Mouse (Mus musculus): ENCODE results near the gene Clta. TPM values are rescaled to one million over a fixed set of nuclear protein-coding genes. Genes with fewer than 3 reads are reported as not detected.
A peak's percentile ranks its signal among the peaks of the same experiment; 100 is the strongest.

Gene Clta
- polyA plus RNA-seq, 1 experiment from 2014 or later = 169 TPM

DNA sequence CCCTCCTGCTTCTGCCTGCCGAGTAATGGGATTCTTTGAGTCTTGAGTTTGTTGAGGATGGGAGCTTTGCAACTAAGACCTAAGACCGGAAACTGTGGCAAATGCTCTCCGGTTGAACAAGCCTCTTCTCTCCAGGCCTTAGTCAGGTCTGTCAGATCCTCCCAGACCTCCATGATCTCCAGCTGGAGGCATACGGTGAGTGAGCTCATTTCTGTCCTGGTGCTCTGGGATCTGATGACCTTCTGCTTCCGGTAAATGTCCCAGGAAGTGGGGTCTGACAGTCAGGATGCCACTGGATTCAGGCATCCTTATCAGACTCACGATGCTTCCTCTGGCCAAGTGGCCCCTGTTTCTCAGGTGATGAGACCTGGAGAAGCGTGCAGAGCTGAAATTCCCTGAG lies 23.0 kb upstream of the Clta start:
- no peak for ATAC-seq
- Histone ChIP-seq H3K9ac (no peak overlapping the region), H3K27me3 (replicated peaks) (peaks cover 11% of the 10 kb centered on the region; the same call in 1 of the 2 replicates), H3K27ac (no peak overlapping the region), H3K36me3 (peaks cover 22% of the 10 kb centered on the region), H3K9me3 (replicated peaks) (no peaks in the 10 kb centered on the region), H3K4me2 (no peak overlapping the region), H3K4me3 (no peak overlapping the region), H3K4me1 (peaks cover 28% of the 10 kb centered on the region)
- 55% methylated on average over 7 of the region's 7 CpGs for WGBS (ENCODE audit: insufficient replicate concordance)

GRCm38 (mm10) chr4:43982053-43982732 lies 22.1 kb upstream of the Clta start:
- Histone ChIP-seq H3K9me3 (replicated peaks) (no peaks in the 10 kb centered on the region), H3K27me3 (replicated peaks) (peaks cover 13% of the 10 kb centered on the region; the same call in 1 of the 2 replicates), H3K4me2 (peak overlapping the region; percentile 73), H3K4me3 (peak overlapping the region; percentile 48), H3K36me3 (peaks cover 18% of the 10 kb centered on the region), H3K9ac (peak overlapping the region; percentile 69), H3K27ac (peak overlapping the region; percentile 59), H3K4me1 (peaks cover 27% of the 10 kb centered on the region)
- ATAC-seq = peak; percentile 90
- 3% methylated on average over 24 of the region's 24 CpGs for WGBS (ENCODE audit: insufficient replicate concordance)

DNA sequence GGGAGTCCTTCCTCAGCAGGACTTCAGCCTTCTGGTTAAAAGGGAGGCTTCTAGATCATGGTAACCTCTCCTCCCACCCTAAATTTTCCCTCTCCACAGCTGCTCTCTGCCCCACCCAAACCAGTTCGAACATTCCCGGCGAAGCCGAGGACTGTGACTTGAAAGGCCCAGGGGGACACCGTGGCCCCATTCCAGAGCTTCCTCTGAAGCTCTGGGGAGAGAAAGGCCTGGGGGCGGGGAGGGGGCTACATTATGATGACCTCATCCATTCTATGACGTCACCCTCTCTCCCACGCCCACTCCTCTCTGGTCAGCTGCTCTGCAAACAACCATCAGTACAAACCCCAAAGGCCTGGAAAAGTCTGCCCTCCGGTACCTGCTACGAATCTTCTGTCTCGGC lies 21.1 kb upstream of the Clta start, which contains the start of gene Ccin:
Ccin (plus strand) TSS at position 303 of the 400 bp plus-strand sequence.
- Histone ChIP-seq H3K27me3 (replicated peaks) (peaks cover 13% of the 10 kb centered on the region; the same call in 1 of the 2 replicates), H3K36me3 (peaks cover 8% of the 10 kb centered on the region; the same call in 1 of the 2 replicates), H3K9me3 (replicated peaks) (no peaks in the 10 kb centered on the region), H3K4me3 (peak within 1 kb of the TSS; percentile 48), H3K4me1 (peaks cover 24% of the 10 kb centered on the region), H3K27ac (peak within 1 kb of the TSS; percentile 59), H3K9ac (peak within 1 kb of the TSS; percentile 69), H3K4me2 (peak within 1 kb of the TSS; percentile 73)
- ATAC-seq = no peak
- 77% methylated on average over 11 of the region's 11 CpGs for WGBS (ENCODE audit: insufficient replicate concordance)

DNA sequence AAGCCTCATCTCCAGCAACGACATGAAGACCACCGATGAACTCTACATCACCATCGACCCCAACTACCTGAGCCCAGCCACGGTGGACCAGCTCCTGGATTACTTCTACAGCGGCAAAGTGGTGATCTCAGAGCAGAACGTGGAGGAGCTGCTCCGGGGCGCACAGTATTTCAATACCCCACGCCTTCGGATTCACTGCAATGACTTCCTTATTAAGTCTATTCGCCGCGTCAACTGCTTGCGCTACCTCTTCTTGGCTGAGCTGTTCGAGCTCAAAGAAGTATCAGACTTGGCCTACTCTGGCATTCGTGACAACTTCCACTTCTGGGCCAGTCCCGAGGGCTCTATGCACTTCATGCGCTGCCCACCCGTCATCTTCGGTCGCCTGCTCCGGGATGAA lies 20.5 kb upstream of the Clta start:
- Histone ChIP-seq H3K4me2 (no peak overlapping the region), H3K27me3 (replicated peaks) (peaks cover 13% of the 10 kb centered on the region; the same call in 1 of the 2 replicates)
- ATAC-seq = no peak

DNA sequence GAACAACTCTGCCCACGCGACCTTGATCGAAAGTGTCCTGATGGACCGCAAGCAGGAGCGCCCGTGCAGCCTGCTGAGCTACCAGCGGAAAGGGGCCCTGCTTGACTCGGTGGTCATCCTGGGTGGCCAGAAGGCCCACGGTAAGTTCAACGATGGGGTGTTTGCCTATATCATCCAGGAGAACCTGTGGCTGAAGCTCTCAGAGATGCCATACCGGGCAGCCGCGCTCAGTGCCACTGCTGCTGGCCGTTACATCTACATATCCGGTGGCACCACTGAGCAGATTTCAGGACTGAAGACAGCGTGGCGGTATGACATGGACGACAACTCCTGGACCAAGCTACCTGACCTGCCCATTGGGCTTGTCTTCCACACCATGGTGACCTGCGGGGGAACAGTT lies 19.9 kb upstream of the Clta start:
- no peaks in the 10 kb centered on the region for H3K9me3 ChIP-seq (replicated peaks)
- H3K27ac ChIP-seq = no peak overlapping the region
- H3K36me3 ChIP-seq = peaks cover 5% of the 10 kb centered on the region; the same call in 1 of the 2 replicates
- H3K27me3 ChIP-seq (replicated peaks) = peaks cover 13% of the 10 kb centered on the region; the same call in 1 of the 2 replicates
- H3K4me1 ChIP-seq = peaks cover 16% of the 10 kb centered on the region
- H3K4me2 ChIP-seq = no peak overlapping the region
- WGBS (ENCODE audit: insufficient replicate concordance) = 83% methylated on average over 19 of the region's 19 CpGs
- no peak for ATAC-seq
- H3K4me3 ChIP-seq = no peak overlapping the region
- no peak overlapping the region for H3K9ac ChIP-seq

More for the DNA sequence above, 20.5 kb upstream of the Clta start:
- Histone ChIP-seq H3K9ac (no peak overlapping the region), H3K9me3 (replicated peaks) (no peaks in the 10 kb centered on the region), H3K4me3 (no peak overlapping the region), H3K36me3 (peaks cover 5% of the 10 kb centered on the region; the same call in 1 of the 2 replicates), H3K4me1 (peaks cover 20% of the 10 kb centered on the region), H3K27ac (no peak overlapping the region)
- WGBS (ENCODE audit: insufficient replicate concordance) = 88% methylated on average over 22 of the region's 22 CpGs

DNA sequence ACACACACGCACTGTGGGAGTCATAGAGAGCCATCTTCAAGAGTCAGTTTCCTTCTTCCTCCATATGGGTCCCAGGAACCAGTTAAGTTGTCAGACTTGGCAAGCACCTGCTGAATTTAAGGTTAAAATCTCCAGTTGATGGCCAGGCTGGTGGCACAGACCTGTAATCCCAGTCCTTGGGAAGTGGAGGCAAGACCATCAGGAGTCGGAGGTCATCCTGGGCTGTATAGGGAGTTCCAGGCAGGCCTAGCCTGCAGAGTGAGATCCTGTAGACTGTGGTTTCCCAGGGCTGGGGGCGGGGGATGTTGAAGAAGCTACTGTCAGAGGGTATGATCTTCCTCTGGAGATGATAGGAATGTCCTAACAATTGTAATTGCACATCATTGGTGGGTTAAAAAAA lies 15.3 kb upstream of the Clta start:
- H3K4me1 ChIP-seq = no peaks in the 10 kb centered on the region
- H3K36me3 ChIP-seq = no peaks in the 10 kb centered on the region
- no peak overlapping the region for H3K4me3 ChIP-seq
- no peaks in the 10 kb centered on the region for H3K9me3 ChIP-seq (replicated peaks)
- H3K9ac ChIP-seq = no peak overlapping the region
- H3K27ac ChIP-seq = no peak overlapping the region
- WGBS (ENCODE audit: insufficient replicate concordance) = 72% methylated on average over 3 of the region's 3 CpGs
- no peak overlapping the region for H3K4me2 ChIP-seq
- H3K27me3 ChIP-seq (replicated peaks) = peaks cover 8% of the 10 kb centered on the region; the same call in 1 of the 2 replicates
- ATAC-seq = no peak

DNA sequence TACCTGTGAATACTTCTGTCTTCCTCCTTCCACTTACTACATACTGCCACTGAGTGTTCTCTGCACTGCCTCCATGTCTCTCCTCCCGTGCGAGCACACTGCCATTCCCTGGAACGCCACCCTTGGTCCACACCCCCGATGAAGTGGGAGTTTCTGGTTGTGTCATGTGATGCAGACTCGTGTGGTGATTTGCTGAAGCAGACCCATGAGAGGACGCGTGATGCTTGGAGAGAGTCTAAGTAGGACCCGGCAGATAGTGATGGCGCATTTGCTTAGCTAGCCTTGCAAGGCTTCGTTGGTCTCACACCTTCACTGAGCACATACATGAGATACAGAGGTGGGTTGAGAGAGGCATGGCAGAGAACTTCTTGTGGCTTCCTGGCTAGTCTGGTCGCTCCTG lies 11.2 kb upstream of the Clta start:
- no peak overlapping the region for H3K27ac ChIP-seq
- WGBS (ENCODE audit: insufficient replicate concordance) = 86% methylated on average over 11 of the region's 11 CpGs
- ATAC-seq = no peak

DNA sequence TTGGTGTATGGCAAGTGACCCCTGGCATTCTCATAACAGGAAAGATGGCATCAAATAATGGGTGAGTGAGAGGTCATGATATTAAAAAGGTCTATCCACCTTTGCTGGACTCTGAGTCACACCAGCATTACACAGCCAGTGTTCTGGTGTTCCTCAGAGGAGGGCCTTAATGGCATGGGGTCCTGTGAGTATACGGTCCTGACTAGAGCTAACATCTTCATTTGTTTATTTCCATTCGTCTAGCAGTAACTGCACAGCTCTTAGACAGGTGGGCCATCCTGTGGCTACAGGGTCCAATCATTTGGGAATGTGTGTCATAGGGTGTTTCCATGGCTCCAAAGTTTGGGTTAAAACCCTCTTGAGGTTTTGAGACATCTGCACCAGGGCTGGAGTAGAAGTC lies 9.9 kb upstream of the Clta start:
- Histone ChIP-seq H3K9me3 (replicated peaks) (no peaks in the 10 kb centered on the region), H3K27me3 (replicated peaks) (no peaks in the 10 kb centered on the region), H3K4me2 (no peak overlapping the region), H3K27ac (no peak overlapping the region), H3K9ac (no peak overlapping the region), H3K4me1 (no peaks in the 10 kb centered on the region), H3K36me3 (no peaks in the 10 kb centered on the region), H3K4me3 (no peak overlapping the region)
- WGBS (ENCODE audit: insufficient replicate concordance) = 71% methylated on average over 2 of the region's 2 CpGs
- no peak for ATAC-seq

More for the DNA sequence above, 11.2 kb upstream of the Clta start:
- no peaks in the 10 kb centered on the region for H3K4me1 ChIP-seq
- no peak overlapping the region for H3K4me2 ChIP-seq
- H3K9me3 ChIP-seq (replicated peaks) = no peaks in the 10 kb centered on the region
- no peaks in the 10 kb centered on the region for H3K27me3 ChIP-seq (replicated peaks)
- no peak overlapping the region for H3K4me3 ChIP-seq
- H3K36me3 ChIP-seq = no peaks in the 10 kb centered on the region
- no peak overlapping the region for H3K9ac ChIP-seq

- Histone ChIP-seq H3K27me3 (replicated peaks) (no peaks in the 10 kb centered on the region), H3K4me2 (peak overlapping the region; percentile 77), H3K9ac (peak overlapping the region; percentile 62), H3K36me3 (peaks cover 20% of the 10 kb centered on the region), H3K9me3 (replicated peaks) (no peaks in the 10 kb centered on the region), H3K27ac (peak overlapping the region; percentile 95), H3K4me3 (peak overlapping the region; percentile 52), H3K4me1 (peaks cover 34% of the 10 kb centered on the region)
- WGBS (ENCODE audit: insufficient replicate concordance) = 43% methylated on average over 6 of the region's 6 CpGs
- ATAC-seq = peak; percentile 80
Observed at GRCm38 (mm10) chr4:44003622-44004021, 630 bp upstream of the Clta start.

- H3K27me3 ChIP-seq (replicated peaks) = no peaks in the 10 kb centered on the region
- peak; percentile 55 for ATAC-seq
- peak overlapping the region; percentile 77 for H3K4me2 ChIP-seq
- peaks cover 34% of the 10 kb centered on the region for H3K4me1 ChIP-seq
- peaks cover 20% of the 10 kb centered on the region for H3K36me3 ChIP-seq
- H3K4me3 ChIP-seq = peak overlapping the region; percentile 52
- H3K9me3 ChIP-seq (replicated peaks) = no peaks in the 10 kb centered on the region
- peak overlapping the region; percentile 95 for H3K27ac ChIP-seq
- peak overlapping the region; percentile 73 for H3K9ac ChIP-seq
- WGBS (ENCODE audit: insufficient replicate concordance) = 62% methylated on average over 3 of the region's 3 CpGs
Observed at GRCm38 (mm10) chr4:44004623-44005409, 564 bp downstream of the Clta start.

- Histone ChIP-seq H3K4me2 (no peak overlapping the region), H3K27ac (no peak overlapping the region), H3K36me3 (peaks cover 43% of the 10 kb centered on the region), H3K9me3 (replicated peaks) (no peaks in the 10 kb centered on the region), H3K9ac (no peak overlapping the region), H3K4me3 (no peak overlapping the region), H3K27me3 (replicated peaks) (no peaks in the 10 kb centered on the region), H3K4me1 (peaks cover 40% of the 10 kb centered on the region)
- WGBS (ENCODE audit: insufficient replicate concordance) = 96% methylated on average over 1 of the region's 1 CpGs
- no peak for ATAC-seq
Observed at GRCm38 (mm10) chr4:44010176-44010575, 5.9 kb downstream of the Clta start.

DNA sequence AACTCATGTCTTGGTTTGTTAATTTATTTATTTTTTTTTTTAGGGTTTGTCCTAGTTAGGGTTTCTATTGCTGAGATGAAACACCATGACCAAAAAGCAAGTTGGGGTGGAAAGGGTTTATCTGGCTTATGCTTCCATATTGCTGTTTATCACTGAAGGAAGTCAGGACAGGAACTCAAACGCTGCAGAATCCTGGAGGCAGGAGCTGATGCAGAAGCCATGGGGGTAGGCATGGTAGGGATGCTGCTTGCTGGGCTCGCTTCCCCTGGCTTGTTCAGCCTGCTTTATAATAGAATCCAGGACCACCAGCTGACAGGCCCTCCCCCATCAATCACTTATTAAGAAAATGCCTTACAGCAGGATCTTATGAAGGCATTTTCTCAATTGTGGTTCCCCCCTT lies 6.6 kb downstream of the Clta start:
- Histone ChIP-seq H3K4me3 (0 out of 2 replicates have a peak overlapping the region, but pooled peaks have one; percentile 1), H3K27ac (no peak overlapping the region), H3K36me3 (peaks cover 46% of the 10 kb centered on the region), H3K9me3 (replicated peaks) (no peaks in the 10 kb centered on the region), H3K4me2 (peak overlapping the region; percentile 37), H3K9ac (no peak overlapping the region), H3K27me3 (replicated peaks) (no peaks in the 10 kb centered on the region), H3K4me1 (peaks cover 40% of the 10 kb centered on the region)
- 39% methylated on average over 2 of the region's 2 CpGs for WGBS (ENCODE audit: insufficient replicate concordance)
- no peak for ATAC-seq
